Mouse (Mus musculus): ENCODE measurements around the gene Vwa7.
"Not testable (repeated sequence)": the region's sequence is repeated elsewhere in the genome, so short reads cannot be mapped to it uniquely, and the experiment has no call there.

GRCm38 (mm10) chr17:34970850-34971249 lies 45.5 kb upstream of the Vwa7 start:
- not testable (repeated sequence) for TF ChIP-seq CTCF (IDR thresholded peaks at IDR 0.05; ENCODE audit: low read depth, low read length); GATA1 (IDR thresholded peaks at IDR 0.05; ENCODE audit: borderline replicate concordance, low read length); GATA2 (IDR thresholded peaks at IDR 0.05; ENCODE audit: borderline replicate concordance, low read depth, low read length); POLR2AphosphoS5 (IDR thresholded peaks at IDR 0.05; ENCODE audit: insufficient replicate concordance, low read depth, low read length)
